Mouse (Mus musculus) left cerebral cortex, postnatal 36 days (tissue): ENCODE data around the gene Gls. TPM values are rescaled to one million over a fixed set of nuclear protein-coding genes. Genes with fewer than 3 reads are reported as not detected.

ENCODE experiments used
- DNase-seq, 2 experiments: peaks; one replicate each; pipeline ENCODE4 v3.0.0; 2021 to 2022; ENCODE audit warnings: low spot score in 2 of 2, mixed read lengths in 1 of 2
- intact Hi-C: fragments of 180-260 bp; cut with DNase I; formaldehyde crosslinking; loops from one replicate; pipeline ENCODE4 v1.15.1; 2025
- total RNA-seq, 2 experiments: library from RNA; stranded (reverse); gene quantifications; 2 replicates each; pipeline ENCODE4 v1.2.3; 2021

Gene Gls
- total RNA-seq, 2 experiments from 2014 or later: 331 to 391 TPM

GRCm38 (mm10) chr1:52251038-52251735 lies 18.2 kb upstream of the Gls start:
- intact Hi-C loops: no loop called here
- DNase-seq: no peak

- no peak for DNase-seq
- intact Hi-C loops: no loop called here
These were observed 16.0 kb upstream of the Gls start for GRCm38 (mm10) chr1:52248899-52249556.

GRCm38 (mm10) chr1:52242270-52242669 lies 9.2 kb upstream of the Gls start:
- intact Hi-C loops: no loop called here
- DNase-seq: no peak

- intact Hi-C loops: loop anchor here (2.0 to 5.0 kb wide), 2 partner anchors 48 to 75 kb away; no protein-coding TSS in a partner anchor
- no peak for DNase-seq
These were observed 279 bp downstream of the Gls start for GRCm38 (mm10) chr1:52232766-52233140.

GRCm38 (mm10) chr1:52231939-52232765 lies 880 bp downstream of the Gls start:
- DNase-seq: peak; percentile 69 to 80
- intact Hi-C loops: loop anchor here (2.0 to 5.0 kb wide), 2 partner anchors 49 to 75 kb away; no protein-coding TSS in a partner anchor

- no peak for DNase-seq
- intact Hi-C loops: loop anchor here (5.0 kb wide), 1 partner anchor 73 kb away; no protein-coding TSS in a partner anchor
These were observed 2.6 kb downstream of the Gls start for GRCm38 (mm10) chr1:52230404-52230803.

- intact Hi-C loops: no loop called here
- DNase-seq: no peak
These were observed 4.9 kb downstream of the Gls start for GRCm38 (mm10) chr1:52228178-52228577.

- DNase-seq: no peak
- intact Hi-C loops: no loop called here
These were observed 6.6 kb downstream of the Gls start for GRCm38 (mm10) chr1:52226416-52226815.

GRCm38 (mm10) chr1:52216766-52217165 lies 16.3 kb downstream of the Gls start:
- no peak for DNase-seq
- intact Hi-C loops: no loop called here

- intact Hi-C loops: no loop called here
- DNase-seq: no peak
These were observed 50.0 kb downstream of the Gls start for GRCm38 (mm10) chr1:52182992-52183391.

- intact Hi-C loops: no loop called here
- DNase-seq: no peak
These were observed 51.0 kb downstream of the Gls start for GRCm38 (mm10) chr1:52181994-52182393.

- DNase-seq: no peak
- intact Hi-C loops: no loop called here
These were observed 53.0 kb downstream of the Gls start for GRCm38 (mm10) chr1:52179939-52180568.

- DNase-seq: no peak
- intact Hi-C loops: no loop called here
These were observed 56.0 kb downstream of the Gls start for GRCm38 (mm10) chr1:52176999-52177398.

- no peak for DNase-seq
- intact Hi-C loops: no loop called here
These were observed 57.0 kb downstream of the Gls start for GRCm38 (mm10) chr1:52175983-52176382.

- intact Hi-C loops: no loop called here
- no peak for DNase-seq
These were observed 57.7 kb downstream of the Gls start for GRCm38 (mm10) chr1:52175321-52175720.

- intact Hi-C loops: no loop called here
- DNase-seq: no peak
These were observed 61.8 kb downstream of the Gls start for GRCm38 (mm10) chr1:52171271-52171670.

- no peak for DNase-seq
- intact Hi-C loops: no loop called here
These were observed 62.3 kb downstream of the Gls start for GRCm38 (mm10) chr1:52170747-52171146.

- DNase-seq: no peak
- intact Hi-C loops: no loop called here
These were observed 63.0 kb downstream of the Gls start for GRCm38 (mm10) chr1:52170057-52170456.

GRCm38 (mm10) chr1:52166652-52167220 lies 66.3 kb downstream of the Gls start:
- intact Hi-C loops: no loop called here
- DNase-seq: no peak
